Mouse (Mus musculus): Measurements from ENCODE around the gene Thsd4. TPM values are rescaled to one million over a fixed set of nuclear protein-coding genes. Genes with fewer than 3 reads are reported as not detected.

Thsd4 gene
- polyA plus RNA-seq, 1 experiment from 2014 or later: 11.4 TPM

- Histone ChIP-seq H3K9me3 (ENCODE audit: control insufficient read depth) (no peaks in the 10 kb centered on the region), H3K4me1 (replicated peaks; ENCODE audit: control insufficient read depth, insufficient read depth, low read length) (peaks cover 13% of the 10 kb centered on the region; the same call in 1 of the 2 replicates), H3K27ac (ENCODE audit: low read depth, low read length) (peak overlapping the region; percentile 71), H3K9ac (ENCODE audit: low read depth, low read length) (0 out of 2 replicates have a peak overlapping the region, but pooled peaks have one; percentile 37), H3K4me3 (ENCODE audit: low read depth, low read length) (peak overlapping the region; percentile 29), H3K36me3 (ENCODE audit: control insufficient read depth, insufficient read depth) (no peaks in the 10 kb centered on the region), H3K27me3 (replicated peaks; ENCODE audit: control insufficient read depth, insufficient read depth, low read length) (no peaks in the 10 kb centered on the region), H3K4me2 (replicated peaks; ENCODE audit: low read depth) (peak overlapping the region; percentile 57)
- no peak for ATAC-seq
- no peak for TF ChIP-seq CTCF (IDR thresholded peaks at IDR 0.05; ENCODE audit: low read depth)
- WGBS: 40% methylated on average over 8 of the region's 8 CpGs
These were observed 573.6 kb downstream of the Thsd4 start for GRCm38 (mm10) chr9:59948226-59948625.

- Histone ChIP-seq H3K9me3 (ENCODE audit: control insufficient read depth) (no peaks in the 10 kb centered on the region), H3K4me1 (replicated peaks; ENCODE audit: control insufficient read depth, insufficient read depth, low read length) (peaks cover 11% of the 10 kb centered on the region; the same call in 1 of the 2 replicates), H3K36me3 (ENCODE audit: control insufficient read depth, insufficient read depth) (no peaks in the 10 kb centered on the region), H3K27ac (ENCODE audit: low read depth, low read length) (peak overlapping the region; percentile 71; the same call in 1 of the 2 replicates), H3K4me3 (ENCODE audit: low read depth, low read length) (peak overlapping the region; percentile 29), H3K4me2 (replicated peaks; ENCODE audit: low read depth) (peak overlapping the region; percentile 57), H3K27me3 (replicated peaks; ENCODE audit: control insufficient read depth, insufficient read depth, low read length) (no peaks in the 10 kb centered on the region), H3K9ac (ENCODE audit: low read depth, low read length) (peak overlapping the region; percentile 37; the same call in 1 of the 2 replicates)
- 61% methylated on average over 8 of the region's 8 CpGs for WGBS
- ATAC-seq: no peak
- TF ChIP-seq CTCF (IDR thresholded peaks at IDR 0.05; ENCODE audit: low read depth): no peak
These were observed 574.6 kb downstream of the Thsd4 start for GRCm38 (mm10) chr9:59947271-59947670.

- Histone ChIP-seq H3K27me3 (replicated peaks; ENCODE audit: control insufficient read depth, insufficient read depth, low read length) (no peaks in the 10 kb centered on the region), H3K4me1 (replicated peaks; ENCODE audit: control insufficient read depth, insufficient read depth, low read length) (peaks cover 8% of the 10 kb centered on the region; the same call in 1 of the 2 replicates), H3K9ac (ENCODE audit: low read depth, low read length) (no peak overlapping the region), H3K36me3 (ENCODE audit: control insufficient read depth, insufficient read depth) (no peaks in the 10 kb centered on the region), H3K4me2 (replicated peaks; ENCODE audit: low read depth) (peak overlapping the region; percentile 57), H3K4me3 (ENCODE audit: low read depth, low read length) (no peak overlapping the region), H3K27ac (ENCODE audit: low read depth, low read length) (no peak overlapping the region), H3K9me3 (ENCODE audit: control insufficient read depth) (no peaks in the 10 kb centered on the region)
- TF ChIP-seq CTCF (IDR thresholded peaks at IDR 0.05; ENCODE audit: low read depth): no peak
- ATAC-seq: no peak
- WGBS: 50% methylated on average over 3 of the region's 3 CpGs
These were observed 576.6 kb downstream of the Thsd4 start for GRCm38 (mm10) chr9:59945241-59945640.

GRCm38 (mm10) chr9:59943826-59944225 lies 578.0 kb downstream of the Thsd4 start:
- H3K9ac ChIP-seq (ENCODE audit: low read depth, low read length): no peak overlapping the region
- no peak overlapping the region for H3K4me2 ChIP-seq (replicated peaks; ENCODE audit: low read depth)
- ATAC-seq: no peak
- H3K27ac ChIP-seq (ENCODE audit: low read depth, low read length): no peak overlapping the region
- no peaks in the 10 kb centered on the region for H3K27me3 ChIP-seq (replicated peaks; ENCODE audit: control insufficient read depth, insufficient read depth, low read length)
- TF ChIP-seq CTCF (IDR thresholded peaks at IDR 0.05; ENCODE audit: low read depth): no peak
- H3K36me3 ChIP-seq (ENCODE audit: control insufficient read depth, insufficient read depth): no peaks in the 10 kb centered on the region
- 0 out of 2 replicates have a peak, but pooled peaks cover 8% of the 10 kb centered on the region for H3K4me1 ChIP-seq (replicated peaks; ENCODE audit: control insufficient read depth, insufficient read depth, low read length)
- H3K4me3 ChIP-seq (ENCODE audit: low read depth, low read length): no peak overlapping the region
- WGBS: 86% methylated on average over 6 of the region's 6 CpGs
- H3K9me3 ChIP-seq (ENCODE audit: control insufficient read depth): no peaks in the 10 kb centered on the region

GRCm38 (mm10) chr9:59942501-59943085 lies 579.3 kb downstream of the Thsd4 start:
- H3K9me3 ChIP-seq (ENCODE audit: control insufficient read depth): no peaks in the 10 kb centered on the region
- TF ChIP-seq CTCF (IDR thresholded peaks at IDR 0.05; ENCODE audit: low read depth): no peak
- H3K4me1 ChIP-seq (replicated peaks; ENCODE audit: control insufficient read depth, insufficient read depth, low read length): 0 out of 2 replicates have a peak, but pooled peaks cover 8% of the 10 kb centered on the region
- WGBS: 15% methylated on average over 5 of the region's 5 CpGs
- no peaks in the 10 kb centered on the region for H3K36me3 ChIP-seq (ENCODE audit: control insufficient read depth, insufficient read depth)
- H3K27ac ChIP-seq (ENCODE audit: low read depth, low read length): no peak overlapping the region
- no peaks in the 10 kb centered on the region for H3K27me3 ChIP-seq (replicated peaks; ENCODE audit: control insufficient read depth, insufficient read depth, low read length)
- H3K4me2 ChIP-seq (replicated peaks; ENCODE audit: low read depth): no peak overlapping the region
- H3K4me3 ChIP-seq (ENCODE audit: low read depth, low read length): no peak overlapping the region
- ATAC-seq: no peak
- no peak overlapping the region for H3K9ac ChIP-seq (ENCODE audit: low read depth, low read length)

GRCm38 (mm10) chr9:59941885-59942350 lies 579.9 kb downstream of the Thsd4 start:
- no peak for ATAC-seq
- Histone ChIP-seq H3K27ac (ENCODE audit: low read depth, low read length) (no peak overlapping the region), H3K4me2 (replicated peaks; ENCODE audit: low read depth) (peak overlapping the region; percentile 66; the same call in 1 of the 2 replicates), H3K9ac (ENCODE audit: low read depth, low read length) (no peak overlapping the region), H3K4me3 (ENCODE audit: low read depth, low read length) (no peak overlapping the region), H3K27me3 (replicated peaks; ENCODE audit: control insufficient read depth, insufficient read depth, low read length) (no peaks in the 10 kb centered on the region), H3K36me3 (ENCODE audit: control insufficient read depth, insufficient read depth) (no peaks in the 10 kb centered on the region), H3K9me3 (ENCODE audit: control insufficient read depth) (no peaks in the 10 kb centered on the region), H3K4me1 (replicated peaks; ENCODE audit: control insufficient read depth, insufficient read depth, low read length) (0 out of 2 replicates have a peak, but pooled peaks cover 8% of the 10 kb centered on the region)
- 42% methylated on average over 9 of the region's 9 CpGs for WGBS
- TF ChIP-seq CTCF (IDR thresholded peaks at IDR 0.05; ENCODE audit: low read depth): no peak
